Mouse (Mus musculus) heart, adult 2 months (tissue): ENCODE data around the gene Slc12a5.

ENCODE experiments used
- CTCF ChIP-seq: fragments of 200-600 bp; IDR thresholded peaks from 2 replicates; pipeline ENCODE4 v1.8.1; 2022; ENCODE audit warnings: antibody characterized with exemption, mild to moderate bottlenecking, moderate library complexity
- EP300 ChIP-seq: fragments of 200-500 bp; IDR thresholded peaks from 2 replicates; pipeline ENCODE4 v1.6.1; 2011; ENCODE audit warnings: low read depth, low read length, control low read depth; ENCODE audit not compliant: insufficient read depth
- POLR2A ChIP-seq: fragments of 200-500 bp; IDR thresholded peaks from 2 replicates; pipeline ENCODE4 v1.6.1; 2011; ENCODE audit warnings: mild to moderate bottlenecking, low read depth, low read length, control low read depth; ENCODE audit not compliant: insufficient read depth

DNA sequence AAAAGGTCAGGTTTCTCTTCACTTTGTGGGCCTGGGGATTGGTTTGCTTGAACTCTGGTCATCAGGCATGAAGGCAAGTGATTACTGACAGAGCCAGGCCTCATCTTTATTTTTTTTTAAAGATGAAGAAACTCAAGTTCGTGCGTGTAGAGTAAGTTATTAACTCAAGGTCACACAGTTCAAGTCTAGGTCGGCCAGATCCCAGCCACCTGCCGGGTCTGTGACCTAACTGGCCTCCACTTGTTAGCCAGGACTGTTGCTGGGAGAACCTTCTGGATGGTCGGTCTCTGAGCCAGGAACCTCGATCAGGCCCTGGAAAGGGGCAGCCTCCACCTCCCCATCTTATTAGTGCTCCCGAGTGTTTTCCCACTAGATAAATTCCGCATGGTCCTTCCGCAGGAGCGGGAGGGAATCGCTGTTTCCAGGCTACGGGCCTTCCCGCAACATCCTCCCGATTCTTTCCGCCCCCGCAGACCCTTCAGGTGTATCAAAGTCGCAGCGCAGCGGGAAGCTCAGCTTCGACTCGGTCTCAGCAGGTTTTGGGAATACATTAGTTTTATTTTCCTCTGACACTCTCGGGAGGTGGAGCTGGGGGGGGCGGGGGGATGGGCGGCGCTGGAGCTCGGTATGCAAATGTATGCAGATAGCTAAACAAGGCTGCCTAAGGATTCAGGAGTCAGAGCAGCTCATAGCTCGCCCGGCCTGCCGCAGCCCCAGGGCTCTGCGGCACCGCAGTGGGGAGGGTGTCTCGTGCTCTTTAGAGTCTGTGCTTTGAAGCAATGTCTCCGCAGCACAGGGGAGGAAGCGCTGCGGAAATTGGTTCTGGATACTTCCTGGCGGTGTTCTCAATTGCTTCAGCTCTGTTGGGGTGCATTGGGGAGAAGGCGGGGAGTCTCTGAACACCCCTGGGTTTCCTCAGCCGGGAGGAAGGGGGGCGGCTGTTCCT, 22.2 kb upstream of the Slc12a5 start:
- TF ChIP-seq POLR2A (no peak), CTCF (no peak), EP300 (no peak)
